Mouse (Mus musculus): ENCODE measurements at regions not wholly inside any gene's neighbourhood (a gene's known extent, or its start where the extent isn't known, plus 50 kb on each side); places are given as distances from the start of the nearest gene placed in this dataset.
A peak's percentile ranks its signal among the peaks of the same experiment; 100 is the strongest.

DNA sequence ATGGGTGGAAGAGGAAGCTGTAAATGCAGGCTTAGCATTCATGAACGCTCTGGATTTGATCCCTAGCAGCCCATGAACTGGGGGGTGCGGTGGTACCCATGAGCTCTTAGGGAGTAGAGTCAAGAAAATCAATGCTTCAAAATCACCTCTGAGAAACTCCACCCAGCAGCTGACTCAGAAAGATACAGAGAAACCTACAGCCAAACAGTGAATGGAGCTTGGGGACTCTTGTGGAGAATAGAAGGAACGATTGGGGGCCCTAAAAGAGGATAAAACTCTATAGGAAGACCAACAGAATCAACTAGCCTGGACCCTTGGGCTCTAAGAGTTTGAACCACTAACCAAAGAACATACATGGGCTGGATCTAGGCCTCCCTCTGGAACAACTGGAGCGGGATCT, 177.6 kb downstream of the Ube2e3 start:
- no peaks in the 10 kb centered on the region for H3K36me3 ChIP-seq (ENCODE audit: control insufficient read depth, insufficient read depth, low read length)
- 86% methylated on average over 4 of the region's 4 CpGs for WGBS
- TF ChIP-seq CTCF (IDR thresholded peaks at IDR 0.05; ENCODE audit: extremely low read depth, insufficient read depth, insufficient read length, insufficient replicate concordance) (no peak), POLR2A (IDR thresholded peaks at IDR 0.05; ENCODE audit: low read depth, low read length) (no peak)
- H3K4me1 ChIP-seq (ENCODE audit: control insufficient read depth, insufficient read depth, insufficient read length): peaks cover 4% of the 10 kb centered on the region; the same call in 1 of the 2 replicates
- no peak overlapping the region for H3K27ac ChIP-seq (ENCODE audit: insufficient read depth, low read length)
- no peak overlapping the region for H3K4me3 ChIP-seq (ENCODE audit: extremely low read depth, insufficient read depth, insufficient read length)
- DNase-seq (ENCODE audit: low read depth in 1 of 2, low spot score in 2 of 2): no peak
- no peaks in the 10 kb centered on the region for H3K27me3 ChIP-seq (ENCODE audit: control insufficient read depth, insufficient read depth, low read length)

DNA sequence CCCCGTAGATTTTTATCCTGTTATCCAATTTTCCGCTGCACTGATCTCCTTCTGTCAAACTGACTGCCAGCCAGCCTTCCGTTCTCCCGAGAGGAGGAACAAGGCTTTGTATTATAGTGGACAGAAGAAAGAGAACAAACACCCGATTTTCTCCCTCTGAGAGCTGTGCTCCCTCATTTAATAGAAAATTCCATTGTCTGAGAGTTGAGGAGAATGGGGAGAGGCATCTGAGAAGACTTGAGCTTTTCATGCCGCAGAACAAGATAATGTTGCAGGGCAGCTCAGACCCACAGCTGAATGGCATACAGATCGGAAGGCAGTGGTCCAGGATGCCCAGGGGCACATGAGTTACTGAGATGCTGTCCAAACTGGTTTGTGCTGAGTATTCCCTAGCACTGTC, 180.1 kb downstream of the Ube2e3 start:
- TF ChIP-seq CTCF (IDR thresholded peaks at IDR 0.05; ENCODE audit: extremely low read depth, insufficient read depth, insufficient read length, insufficient replicate concordance) (no peak), POLR2A (IDR thresholded peaks at IDR 0.05; ENCODE audit: low read depth, low read length) (no peak)
- Histone ChIP-seq H3K27ac (ENCODE audit: insufficient read depth, low read length) (no peak overlapping the region), H3K4me3 (ENCODE audit: extremely low read depth, insufficient read depth, insufficient read length) (no peak overlapping the region), H3K36me3 (ENCODE audit: control insufficient read depth, insufficient read depth, low read length) (no peaks in the 10 kb centered on the region), H3K4me1 (ENCODE audit: control insufficient read depth, insufficient read depth, insufficient read length) (peaks cover 8% of the 10 kb centered on the region), H3K27me3 (ENCODE audit: control insufficient read depth, insufficient read depth, low read length) (no peaks in the 10 kb centered on the region)
- no peak for DNase-seq (ENCODE audit: low read depth in 1 of 2, low spot score in 2 of 2)
- WGBS: 91% methylated on average over 7 of the region's 7 CpGs

GRCm38 (mm10) chr2:79048777-79049537, 181.0 kb downstream of the Ube2e3 start:
- no peaks in the 10 kb centered on the region for H3K27me3 ChIP-seq (ENCODE audit: control insufficient read depth, insufficient read depth, low read length)
- DNase-seq (ENCODE audit: low read depth in 1 of 2, low spot score in 2 of 2): no peak
- peaks cover 8% of the 10 kb centered on the region for H3K4me1 ChIP-seq (ENCODE audit: control insufficient read depth, insufficient read depth, insufficient read length)
- no peaks in the 10 kb centered on the region for H3K36me3 ChIP-seq (ENCODE audit: control insufficient read depth, insufficient read depth, low read length)
- WGBS: 73% methylated on average over 5 of the region's 5 CpGs
- H3K27ac ChIP-seq (ENCODE audit: insufficient read depth, low read length): no peak overlapping the region
- TF ChIP-seq POLR2A (IDR thresholded peaks at IDR 0.05; ENCODE audit: low read depth, low read length): no peak
- TF ChIP-seq CTCF (IDR thresholded peaks at IDR 0.05; ENCODE audit: extremely low read depth, insufficient read depth, insufficient read length, insufficient replicate concordance): no peak
- no peak overlapping the region for H3K4me3 ChIP-seq (ENCODE audit: extremely low read depth, insufficient read depth, insufficient read length)

GRCm38 (mm10) chr2:79050495-79051046, 182.6 kb downstream of the Ube2e3 start:
- H3K27ac ChIP-seq (ENCODE audit: insufficient read depth, low read length): peak overlapping the region; percentile 40; the same call in 1 of the 2 replicates
- TF ChIP-seq CTCF (IDR thresholded peaks at IDR 0.05; ENCODE audit: extremely low read depth, insufficient read depth, insufficient read length, insufficient replicate concordance): no peak
- TF ChIP-seq POLR2A (IDR thresholded peaks at IDR 0.05; ENCODE audit: low read depth, low read length): no peak
- H3K4me1 ChIP-seq (ENCODE audit: control insufficient read depth, insufficient read depth, insufficient read length): peaks cover 13% of the 10 kb centered on the region
- WGBS: 15% methylated on average over 1 of the region's 1 CpGs
- H3K27me3 ChIP-seq (ENCODE audit: control insufficient read depth, insufficient read depth, low read length): no peaks in the 10 kb centered on the region
- H3K36me3 ChIP-seq (ENCODE audit: control insufficient read depth, insufficient read depth, low read length): no peaks in the 10 kb centered on the region
- H3K4me3 ChIP-seq (ENCODE audit: extremely low read depth, insufficient read depth, insufficient read length): no peak overlapping the region
- DNase-seq (ENCODE audit: low read depth in 1 of 2, low spot score in 2 of 2): peak in 1 of 2 experiments; percentile 11

DNA sequence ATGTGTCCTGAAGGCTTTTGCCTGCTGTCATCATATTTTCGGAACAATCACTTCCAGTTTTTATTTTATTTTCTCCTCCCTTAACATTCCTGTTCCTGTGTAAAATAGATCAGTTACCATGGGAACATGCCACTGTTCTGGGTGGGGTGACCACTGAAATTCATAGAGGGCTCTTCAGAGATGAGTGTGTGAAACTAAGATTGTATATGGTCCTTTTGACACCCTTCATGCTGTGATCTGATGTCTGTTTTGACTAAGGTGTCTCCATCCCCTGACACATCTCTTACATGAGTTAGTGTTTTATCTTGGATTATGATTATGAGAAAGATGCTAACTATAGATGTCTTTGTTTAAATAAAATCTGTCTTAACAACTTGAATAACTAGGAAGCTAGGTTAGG, 184.3 kb downstream of the Ube2e3 start:
- H3K27ac ChIP-seq (ENCODE audit: insufficient read depth, low read length): no peak overlapping the region
- no peaks in the 10 kb centered on the region for H3K36me3 ChIP-seq (ENCODE audit: control insufficient read depth, insufficient read depth, low read length)
- TF ChIP-seq CTCF (IDR thresholded peaks at IDR 0.05; ENCODE audit: extremely low read depth, insufficient read depth, insufficient read length, insufficient replicate concordance) (no peak), POLR2A (IDR thresholded peaks at IDR 0.05; ENCODE audit: low read depth, low read length) (no peak)
- H3K4me1 ChIP-seq (ENCODE audit: control insufficient read depth, insufficient read depth, insufficient read length): peaks cover 22% of the 10 kb centered on the region
- no peak overlapping the region for H3K4me3 ChIP-seq (ENCODE audit: extremely low read depth, insufficient read depth, insufficient read length)
- H3K27me3 ChIP-seq (ENCODE audit: control insufficient read depth, insufficient read depth, low read length): no peaks in the 10 kb centered on the region
- DNase-seq (ENCODE audit: low read depth in 1 of 2, low spot score in 2 of 2): no peak
- 85% methylated on average over 1 of the region's 1 CpGs for WGBS

DNA sequence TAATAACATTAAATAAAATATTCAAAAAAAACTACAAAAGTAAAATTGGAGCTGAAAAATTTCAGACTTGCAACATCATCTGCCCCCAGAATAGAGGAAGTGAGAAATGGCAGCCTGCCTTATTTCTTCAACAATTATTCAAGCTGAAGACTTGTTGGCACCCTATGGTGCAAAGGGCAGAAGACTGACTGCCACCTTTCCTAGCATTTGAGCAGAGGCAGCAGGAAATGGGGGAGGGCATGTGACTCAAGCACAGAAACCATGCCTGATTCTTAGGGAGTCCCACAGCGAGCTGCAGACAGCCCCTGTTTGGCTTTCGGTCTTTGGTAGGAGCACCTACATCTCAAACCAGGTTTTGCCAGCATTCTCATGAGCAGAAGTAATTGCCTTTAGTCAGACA, 188.2 kb downstream of the Ube2e3 start:
- no peak overlapping the region for H3K4me3 ChIP-seq (ENCODE audit: extremely low read depth, insufficient read depth, insufficient read length)
- H3K4me1 ChIP-seq (ENCODE audit: control insufficient read depth, insufficient read depth, insufficient read length): peaks cover 27% of the 10 kb centered on the region
- H3K27me3 ChIP-seq (ENCODE audit: control insufficient read depth, insufficient read depth, low read length): no peaks in the 10 kb centered on the region
- DNase-seq (ENCODE audit: low read depth in 1 of 2, low spot score in 2 of 2): peak; percentile 25 to 64
- 10% methylated on average over 2 of the region's 2 CpGs for WGBS
- peak overlapping the region; percentile 31 for H3K27ac ChIP-seq (ENCODE audit: insufficient read depth, low read length)
- TF ChIP-seq POLR2A (IDR thresholded peaks at IDR 0.05; ENCODE audit: low read depth, low read length): no peak
- no peak for TF ChIP-seq CTCF (IDR thresholded peaks at IDR 0.05; ENCODE audit: extremely low read depth, insufficient read depth, insufficient read length, insufficient replicate concordance)
- no peaks in the 10 kb centered on the region for H3K36me3 ChIP-seq (ENCODE audit: control insufficient read depth, insufficient read depth, low read length)
